Mouse (Mus musculus): ENCODE measurements at regions not wholly inside any gene's neighbourhood (a gene's known extent, or its start where the extent isn't known, plus 50 kb on each side); places are given as distances from the start of the nearest gene placed in this dataset.

GRCm38 (mm10) chr2:84183624-84184287 is 193.4 kb downstream of the Gm13691 start:
- DNase-seq: no peak

GRCm38 (mm10) chr2:84184288-84185015 is 194.1 kb downstream of the Gm13691 start:
- no peak for DNase-seq

GRCm38 (mm10) chr2:84185016-84185330 is 194.6 kb downstream of the Gm13691 start:
- DNase-seq: no peak

GRCm38 (mm10) chr2:84186126-84186701 is 195.9 kb downstream of the Gm13691 start:
- no peak for DNase-seq

GRCm38 (mm10) chr2:84187456-84187855 is 197.1 kb downstream of the Gm13691 start:
- DNase-seq: no peak

- DNase-seq: no peak
Observed at GRCm38 (mm10) chr2:84189302-84189701, 198.9 kb downstream of the Gm13691 start.

- DNase-seq: no peak
Observed at GRCm38 (mm10) chr2:84217116-84217515, 208.1 kb downstream of the Calcrl start.

GRCm38 (mm10) chr2:84222049-84222448 is 203.2 kb downstream of the Calcrl start:
- no peak for DNase-seq

GRCm38 (mm10) chr2:84229777-84230176 is 195.4 kb downstream of the Calcrl start:
- no peak for DNase-seq

GRCm38 (mm10) chr2:84235641-84236040 is 189.6 kb downstream of the Calcrl start:
- no peak for DNase-seq

- no peak for DNase-seq
Observed at GRCm38 (mm10) chr2:84241244-84241643, 184.0 kb downstream of the Calcrl start.

GRCm38 (mm10) chr2:84241986-84242385 is 183.2 kb downstream of the Calcrl start:
- no peak for DNase-seq

GRCm38 (mm10) chr2:84245900-84246299 is 179.3 kb downstream of the Calcrl start:
- DNase-seq: no peak

GRCm38 (mm10) chr2:84246562-84246961 is 178.6 kb downstream of the Calcrl start:
- no peak for DNase-seq

GRCm38 (mm10) chr2:84248169-84248568 is 177.0 kb downstream of the Calcrl start:
- DNase-seq: no peak

- DNase-seq: no peak
Observed at GRCm38 (mm10) chr2:84249871-84250270, 175.3 kb downstream of the Calcrl start.

GRCm38 (mm10) chr2:84252076-84252475 is 173.1 kb downstream of the Calcrl start:
- DNase-seq: no peak

GRCm38 (mm10) chr2:84258339-84259006 is 166.7 kb downstream of the Calcrl start:
- DNase-seq: no peak

GRCm38 (mm10) chr2:84259222-84259621 is 166.0 kb downstream of the Calcrl start:
- DNase-seq: no peak

- no peak for DNase-seq
Observed at GRCm38 (mm10) chr2:84260701-84261100, 164.5 kb downstream of the Calcrl start.

GRCm38 (mm10) chr2:84261481-84261880 is 163.7 kb downstream of the Calcrl start:
- no peak for DNase-seq

GRCm38 (mm10) chr2:84264485-84264884 is 160.7 kb downstream of the Calcrl start:
- no peak for DNase-seq

- no peak for DNase-seq
Observed at GRCm38 (mm10) chr2:84265002-84265401, 160.2 kb downstream of the Calcrl start.

GRCm38 (mm10) chr2:84266158-84266557 is 159.1 kb downstream of the Calcrl start:
- DNase-seq: no peak

All from thymus, postnatal 25 days (tissue).